Mouse (Mus musculus) cerebellum, postnatal 36 days (tissue): ENCODE measurements around the gene Zscan5b.
"Not testable (repeated sequence)": the region's sequence is repeated elsewhere in the genome, so short reads cannot be mapped to it uniquely, and the experiment has no call there.

Experiments
- DNase-seq, 2 experiments: peaks; one replicate each; pipeline ENCODE4 v3.0.0; 2021 to 2022; ENCODE audit warnings: mixed read lengths in 2 of 2

Zscan5b gene

GRCm38 (mm10) chr7:6244361-6245292 is 22.5 kb downstream of the Zscan5b start:
- no peak for DNase-seq

- DNase-seq: no peak
These were observed 30.3 kb downstream of the Zscan5b start, which contains the start of gene Epp13 for GRCm38 (mm10) chr7:6252410-6252809. Epp13 (plus strand) TSS chr7:6252710.

GRCm38 (mm10) chr7:6254451-6254850 is 32.4 kb downstream of the Zscan5b start:
- no peak for DNase-seq

- DNase-seq: no peak
These were observed 35.3 kb downstream of the Zscan5b start for GRCm38 (mm10) chr7:6257386-6257785.

- DNase-seq: no peak
These were observed 36.4 kb downstream of the Zscan5b start for GRCm38 (mm10) chr7:6258232-6259220.

- DNase-seq: not testable (repeated sequence)
These were observed 37.9 kb downstream of the Zscan5b start for GRCm38 (mm10) chr7:6260004-6260403.

GRCm38 (mm10) chr7:6262120-6262519 is 40.0 kb downstream of the Zscan5b start:
- no peak for DNase-seq

- DNase-seq: no peak
These were observed 40.9 kb downstream of the Zscan5b start for GRCm38 (mm10) chr7:6262984-6263383.

- no peak for DNase-seq
These were observed 43.6 kb downstream of the Zscan5b start for GRCm38 (mm10) chr7:6265695-6266094.

GRCm38 (mm10) chr7:6277906-6278305 is 55.8 kb downstream of the Zscan5b start:
- DNase-seq: no peak

GRCm38 (mm10) chr7:6282749-6283148 is 60.7 kb downstream of the Zscan5b start:
- DNase-seq: peak; percentile 74 to 83

GRCm38 (mm10) chr7:6283451-6284075 is 61.5 kb downstream of the Zscan5b start:
- peak; percentile 73 to 82 for DNase-seq

GRCm38 (mm10) chr7:6284442-6285012 is 62.4 kb downstream of the Zscan5b start:
- DNase-seq: no peak

GRCm38 (mm10) chr7:6285366-6285765 is 63.3 kb downstream of the Zscan5b start:
- DNase-seq: no peak

GRCm38 (mm10) chr7:6285842-6286705 is 64.0 kb downstream of the Zscan5b start, which contains the start of gene Zfp667:
Zfp667 (plus strand) TSS chr7:6286579.
- DNase-seq: peak; percentile 95 to 98

GRCm38 (mm10) chr7:6286921-6287531 is 64.9 kb downstream of the Zscan5b start:
- peak; percentile 22 to 27 for DNase-seq
